Mouse (Mus musculus): ENCODE measurements around the gene Alpl.

Alpl gene

GRCm38 (mm10) chr4:137800324-137800723 lies 4.1 kb upstream of the Alpl start:
- no peak for DNase-seq (ENCODE audit: extremely low read depth, low read depth)

GRCm38 (mm10) chr4:137797038-137797437 lies 854 bp upstream of the Alpl start:
- peak; percentile 55 for DNase-seq (ENCODE audit: extremely low read depth, low read depth)

GRCm38 (mm10) chr4:137794178-137794900 lies 1.8 kb downstream of the Alpl start:
- no peak for DNase-seq (ENCODE audit: extremely low read depth, low read depth)

GRCm38 (mm10) chr4:137793611-137794010 lies 2.6 kb downstream of the Alpl start:
- DNase-seq (ENCODE audit: extremely low read depth, low read depth), result no peak

- DNase-seq (ENCODE audit: extremely low read depth, low read depth), result no peak
These were observed 4.7 kb downstream of the Alpl start for GRCm38 (mm10) chr4:137791440-137791839.

- DNase-seq (ENCODE audit: extremely low read depth, low read depth), result no peak
These were observed 5.2 kb downstream of the Alpl start for GRCm38 (mm10) chr4:137790981-137791380.

- DNase-seq (ENCODE audit: extremely low read depth, low read depth), result no peak
These were observed 7.6 kb downstream of the Alpl start for GRCm38 (mm10) chr4:137788511-137789049.

- no peak for DNase-seq (ENCODE audit: extremely low read depth, low read depth)
These were observed 8.4 kb downstream of the Alpl start for GRCm38 (mm10) chr4:137787589-137788289.

- DNase-seq (ENCODE audit: extremely low read depth, low read depth), result no peak
These were observed 9.7 kb downstream of the Alpl start for GRCm38 (mm10) chr4:137786488-137786887.

- DNase-seq (ENCODE audit: extremely low read depth, low read depth), result no peak
These were observed 10.9 kb downstream of the Alpl start for GRCm38 (mm10) chr4:137785270-137785669.

GRCm38 (mm10) chr4:137784741-137785140 lies 11.4 kb downstream of the Alpl start:
- no peak for DNase-seq (ENCODE audit: extremely low read depth, low read depth)

- no peak for DNase-seq (ENCODE audit: extremely low read depth, low read depth)
These were observed 12.5 kb downstream of the Alpl start for GRCm38 (mm10) chr4:137783541-137784191.

GRCm38 (mm10) chr4:137781949-137782348 lies 14.2 kb downstream of the Alpl start:
- no peak for DNase-seq (ENCODE audit: extremely low read depth, low read depth)

- no peak for DNase-seq (ENCODE audit: extremely low read depth, low read depth)
These were observed 15.2 kb downstream of the Alpl start for GRCm38 (mm10) chr4:137780986-137781385.

- DNase-seq (ENCODE audit: extremely low read depth, low read depth), result no peak
These were observed 17.6 kb downstream of the Alpl start for GRCm38 (mm10) chr4:137778397-137779184.

- DNase-seq (ENCODE audit: extremely low read depth, low read depth), result no peak
These were observed 18.3 kb downstream of the Alpl start for GRCm38 (mm10) chr4:137777866-137778265.

GRCm38 (mm10) chr4:137774505-137774904 lies 21.7 kb downstream of the Alpl start:
- DNase-seq (ENCODE audit: extremely low read depth, low read depth), result no peak

- no peak for DNase-seq (ENCODE audit: extremely low read depth, low read depth)
These were observed 22.2 kb downstream of the Alpl start for GRCm38 (mm10) chr4:137774013-137774412.

GRCm38 (mm10) chr4:137773369-137773899 lies 22.8 kb downstream of the Alpl start:
- no peak for DNase-seq (ENCODE audit: extremely low read depth, low read depth)

GRCm38 (mm10) chr4:137772438-137773056 lies 23.6 kb downstream of the Alpl start:
- no peak for DNase-seq (ENCODE audit: extremely low read depth, low read depth)

- no peak for DNase-seq (ENCODE audit: extremely low read depth, low read depth)
These were observed 24.4 kb downstream of the Alpl start for GRCm38 (mm10) chr4:137771749-137772148.
